22 mouse cellular contexts compared by ENCODE assay signal in the genomic region with DNA sequence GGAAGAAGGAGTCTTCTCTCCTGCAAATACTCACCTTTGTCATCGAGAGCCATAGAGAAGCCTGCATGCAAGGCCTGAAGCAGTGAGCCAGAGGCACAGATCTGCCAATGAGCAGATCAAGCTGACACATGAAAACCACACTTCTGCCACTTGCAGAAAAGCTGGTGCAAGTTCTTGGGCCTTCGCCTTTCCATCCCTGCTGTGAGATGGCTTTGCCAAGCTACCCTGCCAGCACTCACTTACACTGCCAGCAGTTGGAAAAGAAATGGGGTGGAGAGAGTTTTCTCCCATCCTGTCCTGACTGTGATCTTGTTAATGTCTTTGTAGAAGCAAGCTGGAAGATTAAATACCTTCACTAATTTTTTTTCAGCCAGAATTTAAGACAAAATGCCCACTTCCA.
DNase-seq lines count a peak whose midpoint lies in the region; ATAC-seq and TF ChIP-seq lines count a peak whose summit lies in the region.
"Had no signal": no experiment of that assay in that cellular context is flagged by ENCODE, and none has a peak within 500 bp of the region (broad histone marks: within the 10 kb centered on the region; RNA-seq: fewer than 3 reads in every experiment).

No protein-coding gene starts in this region.

- no peaks in the 10 kb centered on the region for H3K36me3 ChIP-seq in forebrain, postnatal 0 days (ENCODE audit: insufficient read depth)
- H3K36me3 ChIP-seq: embryonic facial prominence, embryonic 15.5 days; hindbrain, embryonic 13.5 days; limb, embryonic 15.5 days had no signal

- no peak overlapping the region for H3K4me2 ChIP-seq in forebrain, postnatal 0 days (ENCODE audit: low read depth)
- H3K4me2 ChIP-seq: embryonic facial prominence, embryonic 15.5 days; hindbrain, embryonic 13.5 days; limb, embryonic 15.5 days; midbrain, embryonic 11.5 days had no signal

- no peaks in the 10 kb centered on the region for H3K27me3 ChIP-seq in forebrain, postnatal 0 days (ENCODE audit: insufficient read depth, low read length)
- H3K27me3 ChIP-seq: embryonic facial prominence, embryonic 15.5 days; hindbrain, embryonic 13.5 days; limb, embryonic 15.5 days had no signal

- WGBS in forebrain, postnatal 0 days, result 50% methylated on average over 2 of the region's 2 CpGs

- no peaks in the 10 kb centered on the region for H3K4me1 ChIP-seq in forebrain, postnatal 0 days (ENCODE audit: insufficient read depth)
- H3K4me1 ChIP-seq: embryonic facial prominence, embryonic 15.5 days; hindbrain, embryonic 13.5 days; limb, embryonic 15.5 days had no signal

- no peak overlapping the region for H3K4me3 ChIP-seq in forebrain, postnatal 0 days (ENCODE audit: low read depth, low read length)
- H3K4me3 ChIP-seq: embryonic facial prominence, embryonic 15.5 days; hindbrain, embryonic 13.5 days; limb, embryonic 15.5 days; myocyte had no signal

- ATAC-seq in frontal cortex, adult (ENCODE audit: low TSS enrichment), result peak; percentile 94
- ATAC-seq in forebrain, postnatal 0 days, result peak; percentile 93

- TF ChIP-seq CTCF in forebrain, postnatal 0 days (IDR thresholded peaks at IDR 0.05; ENCODE audit: low read depth), result no peak

- intact Hi-C loops in left cerebral cortex, postnatal 4 days (cut with DNase I), result no loop called here
- intact Hi-C loops in left cerebral cortex, postnatal 36 days (cut with DNase I), result no loop called here

- no peak for DNase-seq in frontal cortex, postnatal 14 days (ENCODE audit: low spot score in 2 of 2)
- peak; percentile 68 for DNase-seq in left cerebral cortex, postnatal 4 days
- DNase-seq in left cerebral cortex, postnatal 36 days (ENCODE audit: low spot score in 2 of 2), result no peak
- peak; percentile 10 for DNase-seq in cerebellum, adult 11-12 months
- peak; percentile 86 for DNase-seq in forebrain, postnatal 0 days
- no peak for DNase-seq in lung, postnatal 14 days
- no peak for DNase-seq in retina, postnatal 1 day
- DNase-seq: adrenal gland, adult 2 months; heart, adult 18-20 months; kidney, adult 2 months; kidney, postnatal 36 days; lung, adult 18-20 months; lung, postnatal 4 days; spleen, adult 18-20 months; thymus, postnatal 25 days had no signal

- H3K9ac ChIP-seq in forebrain, postnatal 0 days, result no peak overlapping the region
- H3K9ac ChIP-seq: embryonic facial prominence, embryonic 15.5 days; hindbrain, embryonic 13.5 days; limb, embryonic 15.5 days had no signal

- H3K9me3 ChIP-seq in forebrain, postnatal 0 days (ENCODE audit: low read length), result no peaks in the 10 kb centered on the region
- H3K9me3 ChIP-seq: embryonic facial prominence, embryonic 15.5 days; hindbrain, embryonic 13.5 days; limb, embryonic 15.5 days had no signal

- H3K27ac ChIP-seq in forebrain, postnatal 0 days (ENCODE audit: low read depth, low read length), result peak overlapping the region; percentile 42
- H3K27ac ChIP-seq: embryonic facial prominence, embryonic 15.5 days; hindbrain, embryonic 13.5 days; limb, embryonic 15.5 days; stomach, postnatal 0 days had no signal

Comparison
In these comparisons a context has a peak if more than half of its experiments do, and no peak if none do; other contexts are left out.
1. DNase-seq: peak in left cerebral cortex, postnatal 4 days (single experiment), cerebellum, adult 11-12 months (single experiment) and forebrain, postnatal 0 days (single experiment); none in frontal cortex, postnatal 14 days (0 of 2), left cerebral cortex, postnatal 36 days (0 of 2), lung, postnatal 14 days (single experiment) and retina, postnatal 1 day (single experiment).